Mouse (Mus musculus): Measurements from ENCODE around the gene Edem2. TPM values are rescaled to one million over a fixed set of nuclear protein-coding genes. Genes with fewer than 3 reads are reported as not detected.

Edem2 gene
- polyA plus RNA-seq (2015; fragmentation: Nextera tagmentation; extraction: Ambion mirVana), result 36.1 and 39.0 TPM in 2 replicates

DNA sequence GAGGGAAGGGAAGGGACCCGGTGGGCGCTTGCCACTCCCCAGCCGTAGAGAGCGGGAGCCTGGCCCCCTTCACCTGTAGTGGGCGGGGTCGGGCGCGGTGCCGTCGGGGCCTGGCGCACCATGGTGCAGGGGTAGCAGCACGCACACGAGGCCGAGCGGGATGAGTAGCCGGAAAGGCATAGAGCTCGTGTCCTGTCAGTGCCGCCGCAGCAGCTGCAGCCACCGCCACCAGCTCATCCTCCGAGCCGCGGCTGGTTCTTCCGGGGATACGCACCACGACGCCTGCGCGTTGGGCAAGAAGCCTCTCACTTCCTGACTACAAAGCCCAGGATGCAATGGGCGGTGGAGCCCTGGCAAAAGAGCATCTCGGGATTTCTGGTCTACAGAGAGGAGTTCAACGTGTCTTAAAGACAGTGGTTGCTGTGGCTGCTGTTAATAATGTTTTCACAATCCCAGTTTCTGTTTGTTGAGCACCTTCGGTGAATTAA is at the start of gene Edem2:
Gene Edem2, minus strand, starts transcription at position 318 of the 488 bp plus-strand sequence.
- H3K9me3 ChIP-seq (replicated peaks), result no peaks in the 10 kb centered on the region
- peaks cover 18% of the 10 kb centered on the region for H3K4me1 ChIP-seq
- WGBS, result under 1% methylated on average over 33 of the region's 33 CpGs
- ATAC-seq (replicated peaks; ENCODE audit: low FRiP score), result peak; percentile 95
- H3K4me3 ChIP-seq (replicated peaks), result peak within 1 kb of the TSS; percentile 95
- no peaks in the 10 kb centered on the region for H3K27me3 ChIP-seq
- peak within 1 kb of the TSS; percentile 78 for H3K4me2 ChIP-seq
- H3K27ac ChIP-seq, result no peak within 1 kb of the TSS
- peak within 1 kb of the TSS; percentile 79 for H3K9ac ChIP-seq
- peaks cover 10% of the 10 kb centered on the region; the same call in 1 of the 2 replicates for H3K36me3 ChIP-seq

- Histone ChIP-seq H3K9ac (no peak overlapping the region), H3K27ac (no peak overlapping the region), H3K4me1 (peaks cover 9% of the 10 kb centered on the region), H3K36me3 (no peaks in the 10 kb centered on the region), H3K9me3 (replicated peaks) (no peaks in the 10 kb centered on the region), H3K4me3 (replicated peaks) (no peak overlapping the region), H3K4me2 (no peak overlapping the region), H3K27me3 (peaks cover 43% of the 10 kb centered on the region)
- ATAC-seq (replicated peaks; ENCODE audit: low FRiP score), result no peak
- 45% methylated on average over 6 of the region's 7 CpGs for WGBS
Measured at GRCm38 (mm10) chr2:155779066-155779465, 49.8 kb upstream of the Edem2 start.

- WGBS, result 74% methylated on average over 6 of the region's 6 CpGs
- no peak for ATAC-seq (replicated peaks; ENCODE audit: low FRiP score)
- Histone ChIP-seq H3K27ac (no peak overlapping the region), H3K4me1 (peaks cover 9% of the 10 kb centered on the region), H3K36me3 (no peaks in the 10 kb centered on the region), H3K4me3 (replicated peaks) (no peak overlapping the region), H3K4me2 (no peak overlapping the region), H3K9ac (no peak overlapping the region), H3K9me3 (replicated peaks) (no peaks in the 10 kb centered on the region), H3K27me3 (peaks cover 52% of the 10 kb centered on the region)
Measured at GRCm38 (mm10) chr2:155778004-155778403, 48.7 kb upstream of the Edem2 start.

GRCm38 (mm10) chr2:155777688-155777985 is 48.4 kb upstream of the Edem2 start:
- H3K4me3 ChIP-seq (replicated peaks), result no peak overlapping the region
- no peaks in the 10 kb centered on the region for H3K36me3 ChIP-seq
- no peak for ATAC-seq (replicated peaks; ENCODE audit: low FRiP score)
- H3K27ac ChIP-seq, result no peak overlapping the region
- no peaks in the 10 kb centered on the region for H3K9me3 ChIP-seq (replicated peaks)
- peaks cover 56% of the 10 kb centered on the region for H3K27me3 ChIP-seq
- 84% methylated on average over 4 of the region's 4 CpGs for WGBS
- H3K4me2 ChIP-seq, result no peak overlapping the region
- peaks cover 9% of the 10 kb centered on the region for H3K4me1 ChIP-seq
- no peak overlapping the region for H3K9ac ChIP-seq

DNA sequence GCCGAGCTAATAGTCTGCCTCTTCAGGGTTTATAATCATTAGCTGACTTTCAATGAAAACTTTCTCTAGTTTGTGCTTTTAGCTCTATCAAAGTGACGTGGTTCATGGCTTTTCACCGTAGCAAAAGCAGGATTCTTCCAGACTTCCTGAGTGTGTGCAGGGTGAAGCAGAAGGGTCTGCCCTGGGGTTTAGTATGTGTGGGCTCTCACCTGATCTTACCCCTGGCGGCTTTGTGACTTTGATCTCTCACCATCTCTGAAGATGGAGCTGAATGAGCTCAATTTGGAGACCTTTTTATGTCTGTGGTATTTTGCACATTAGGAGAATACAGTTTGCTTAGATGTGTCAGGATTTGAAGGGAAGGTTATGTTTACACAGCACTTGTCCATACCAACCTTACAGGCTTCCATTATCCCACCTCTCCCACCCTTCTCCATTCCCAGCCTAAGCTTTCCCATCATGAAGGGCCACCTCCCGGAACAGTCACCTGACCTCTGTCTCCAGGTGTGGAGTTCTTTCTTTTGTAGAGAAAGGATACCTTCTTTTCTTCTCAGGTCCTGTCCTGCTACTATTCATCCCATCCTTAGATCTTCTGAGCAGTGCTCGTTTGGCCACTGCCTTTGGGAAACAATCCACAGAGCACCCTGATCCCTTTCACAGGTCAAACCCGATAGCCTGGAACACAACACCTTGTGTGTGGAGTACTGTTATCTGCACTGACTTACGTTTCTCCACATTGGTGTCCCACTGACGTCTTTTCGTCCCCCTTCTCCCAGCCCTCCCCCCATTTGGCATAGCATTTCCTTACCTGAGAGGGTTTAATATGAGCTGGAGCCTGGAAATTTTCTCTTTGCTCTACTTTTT is 47.8 kb upstream of the Edem2 start:
- Histone ChIP-seq H3K9me3 (replicated peaks) (no peaks in the 10 kb centered on the region), H3K36me3 (no peaks in the 10 kb centered on the region), H3K4me1 (peaks cover 9% of the 10 kb centered on the region), H3K4me3 (replicated peaks) (no peak overlapping the region), H3K9ac (no peak overlapping the region), H3K27me3 (peaks cover 60% of the 10 kb centered on the region), H3K4me2 (no peak overlapping the region), H3K27ac (no peak overlapping the region)
- 62% methylated on average over 10 of the region's 10 CpGs for WGBS
- no peak for ATAC-seq (replicated peaks; ENCODE audit: low FRiP score)

- H3K4me2 ChIP-seq, result peak overlapping the region; percentile 95
- under 1% methylated on average over 43 of the region's 44 CpGs for WGBS
- peaks cover 65% of the 10 kb centered on the region for H3K27me3 ChIP-seq
- H3K9ac ChIP-seq, result no peak overlapping the region
- no peaks in the 10 kb centered on the region for H3K9me3 ChIP-seq (replicated peaks)
- no peak overlapping the region for H3K27ac ChIP-seq
- peaks cover 9% of the 10 kb centered on the region for H3K4me1 ChIP-seq
- H3K4me3 ChIP-seq (replicated peaks), result peak overlapping the region; percentile 57
- peak; percentile 90 for ATAC-seq (replicated peaks; ENCODE audit: low FRiP score)
- no peaks in the 10 kb centered on the region for H3K36me3 ChIP-seq
Measured at GRCm38 (mm10) chr2:155775685-155776263, 46.5 kb upstream of the Edem2 start.

DNA sequence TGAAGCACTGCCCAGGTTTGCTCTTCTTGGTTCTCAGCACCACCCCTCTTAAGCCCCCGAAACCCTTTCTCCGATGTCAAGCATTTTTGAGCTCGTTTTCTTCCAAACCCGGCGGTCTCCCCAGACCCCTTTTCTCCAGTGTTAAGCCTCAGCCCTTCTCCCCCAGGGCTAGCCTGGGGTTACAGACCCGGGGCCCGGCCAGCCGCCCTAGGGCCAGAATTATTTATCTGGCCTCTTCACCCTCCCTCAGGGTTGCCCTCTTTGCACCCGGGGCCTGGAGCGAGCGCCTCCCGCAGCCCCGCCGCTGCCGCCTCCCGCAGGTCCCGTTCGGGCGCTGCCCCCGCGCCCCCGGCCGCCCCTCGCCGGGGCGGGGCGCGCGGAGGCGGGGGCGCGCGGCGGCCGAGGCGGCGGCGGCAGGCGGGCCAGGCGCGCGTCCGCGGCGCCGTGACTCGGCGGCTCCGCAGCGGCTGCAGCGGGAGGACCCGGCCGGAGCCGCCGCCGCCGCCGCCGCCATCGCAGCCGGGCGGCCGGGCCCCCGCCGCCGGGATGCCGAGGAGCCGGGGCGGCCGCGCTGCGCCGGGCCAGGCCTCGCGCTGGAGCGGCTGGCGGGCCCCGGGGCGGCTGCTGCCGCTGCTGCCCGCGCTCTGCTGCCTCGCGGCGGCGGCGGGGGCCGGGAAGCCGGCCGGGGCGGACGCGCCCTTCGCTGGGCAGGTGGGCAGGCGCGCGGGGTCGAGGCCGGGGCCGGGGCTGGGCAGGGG is 45.8 kb upstream of the Edem2 start, which contains the start of gene Mmp24:
Gene Mmp24, plus strand, starts transcription at position 416 of the 758 bp plus-strand sequence.
- Histone ChIP-seq H3K4me3 (replicated peaks) (peak within 1 kb of the TSS; percentile 57), H3K9ac (no peak within 1 kb of the TSS), H3K27ac (no peak within 1 kb of the TSS), H3K27me3 (peaks cover 66% of the 10 kb centered on the region), H3K4me2 (peak within 1 kb of the TSS; percentile 95), H3K4me1 (peaks cover 9% of the 10 kb centered on the region), H3K36me3 (no peaks in the 10 kb centered on the region), H3K9me3 (replicated peaks) (no peaks in the 10 kb centered on the region)
- 3% methylated on average over 58 of the region's 100 CpGs for WGBS
- peak; percentile 58 for ATAC-seq (replicated peaks; ENCODE audit: low FRiP score)

- WGBS, result 55% methylated on average over 11 of the region's 11 CpGs
- ATAC-seq (replicated peaks; ENCODE audit: low FRiP score), result no peak
- Histone ChIP-seq H3K9ac (no peak overlapping the region), H3K4me2 (peak overlapping the region; percentile 95), H3K27me3 (peaks cover 72% of the 10 kb centered on the region), H3K4me1 (peaks cover 9% of the 10 kb centered on the region), H3K36me3 (no peaks in the 10 kb centered on the region), H3K27ac (no peak overlapping the region), H3K9me3 (replicated peaks) (no peaks in the 10 kb centered on the region), H3K4me3 (replicated peaks) (peak overlapping the region; percentile 57)
Measured at GRCm38 (mm10) chr2:155774261-155774926, 45.1 kb upstream of the Edem2 start.

GRCm38 (mm10) chr2:155773664-155774063 is 44.4 kb upstream of the Edem2 start:
- ATAC-seq (replicated peaks; ENCODE audit: low FRiP score), result no peak
- WGBS, result 83% methylated on average over 4 of the region's 4 CpGs

DNA sequence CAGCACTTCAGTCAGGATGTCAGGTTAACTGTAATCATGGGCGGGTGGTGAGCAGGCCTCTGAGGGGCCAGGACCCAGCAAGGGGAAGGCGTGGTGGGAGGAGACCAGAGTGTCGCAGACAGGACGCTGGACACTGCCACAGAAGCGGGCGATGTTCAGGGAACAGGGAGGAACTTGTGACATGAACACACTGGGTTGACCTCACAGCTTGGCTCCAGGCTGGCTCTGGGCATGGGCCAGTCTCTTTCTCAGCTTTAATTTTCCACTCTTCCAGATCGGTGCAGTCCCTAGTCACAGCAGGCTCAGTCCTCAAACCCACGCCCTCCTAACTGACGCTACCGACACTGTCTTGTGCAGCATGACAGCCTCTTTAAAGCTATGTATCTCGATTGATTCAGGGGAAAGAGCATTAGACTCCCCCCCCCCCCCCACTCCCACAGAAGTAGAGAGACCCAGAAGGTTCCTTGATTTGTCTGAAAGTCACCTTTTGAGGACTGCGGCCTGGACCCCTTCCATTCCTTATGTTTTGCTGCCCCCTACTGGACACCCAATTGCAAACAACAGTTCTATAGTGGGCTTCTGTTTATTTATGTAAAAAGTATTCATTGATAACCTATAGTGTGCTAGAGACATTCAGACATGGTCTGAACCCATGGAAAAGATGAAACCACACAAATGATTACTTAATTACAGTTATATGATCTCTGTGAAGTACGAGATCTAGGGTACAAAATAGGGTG is 35.6 kb upstream of the Edem2 start:
- no peak overlapping the region for H3K27ac ChIP-seq
- H3K36me3 ChIP-seq, result no peaks in the 10 kb centered on the region
- H3K4me2 ChIP-seq, result no peak overlapping the region
- no peak overlapping the region for H3K9ac ChIP-seq
- H3K9me3 ChIP-seq (replicated peaks), result no peaks in the 10 kb centered on the region
- 62% methylated on average over 13 of the region's 13 CpGs for WGBS
- ATAC-seq (replicated peaks; ENCODE audit: low FRiP score), result no peak
- H3K4me1 ChIP-seq, result no peaks in the 10 kb centered on the region; the same call in 1 of the 2 replicates
- H3K4me3 ChIP-seq (replicated peaks), result no peak overlapping the region
- H3K27me3 ChIP-seq, result peaks cover 12% of the 10 kb centered on the region; the same call in 1 of the 2 replicates

More at GRCm38 (mm10) chr2:155773664-155774063, 44.4 kb upstream of the Edem2 start:
- Histone ChIP-seq H3K4me1 (peaks cover 9% of the 10 kb centered on the region), H3K36me3 (no peaks in the 10 kb centered on the region), H3K4me3 (replicated peaks) (no peak overlapping the region), H3K9ac (no peak overlapping the region), H3K27me3 (peaks cover 77% of the 10 kb centered on the region), H3K27ac (no peak overlapping the region), H3K9me3 (replicated peaks) (no peaks in the 10 kb centered on the region), H3K4me2 (no peak overlapping the region)

All from kidney, embryonic 15.5 days (tissue).